Mouse (Mus musculus) ovary, postnatal 14 days (tissue): ENCODE data around the gene Ppp1r37.
A peak's percentile ranks its signal among the peaks of the same experiment; 100 is the strongest.

Experiments used
- DNase-seq: peaks from one replicate; pipeline ENCODE4 v3.0.0; 2022; ENCODE audit warnings: low spot score

The Ppp1r37 gene

DNA sequence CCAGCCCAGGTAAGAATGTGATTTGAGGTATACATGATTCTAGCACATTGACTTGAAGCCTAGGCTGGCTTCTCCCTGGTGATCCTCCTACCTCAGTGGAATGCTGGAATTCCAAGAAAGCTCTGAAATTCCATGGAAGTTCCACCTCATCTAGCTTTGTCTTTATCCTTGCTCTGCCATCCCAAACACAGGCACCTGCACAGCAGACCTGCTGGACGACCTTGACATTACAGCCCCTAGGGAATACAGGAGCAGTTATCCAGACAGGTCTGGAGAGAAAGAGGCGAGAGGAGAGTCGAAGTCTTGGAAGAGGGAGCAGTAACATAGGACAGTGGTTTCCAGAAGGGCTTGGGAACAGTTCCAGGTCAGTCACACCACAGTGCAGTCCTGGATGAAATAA lies 6.8 kb upstream of the Ppp1r37 start:
- DNase-seq: no peak

- no peak for DNase-seq
Measured at GRCm38 (mm10) chr7:19567426-19567825, 4.5 kb upstream of the Ppp1r37 start.

- no peak for DNase-seq
Measured at GRCm38 (mm10) chr7:19565803-19566202, 2.9 kb upstream of the Ppp1r37 start.

DNA sequence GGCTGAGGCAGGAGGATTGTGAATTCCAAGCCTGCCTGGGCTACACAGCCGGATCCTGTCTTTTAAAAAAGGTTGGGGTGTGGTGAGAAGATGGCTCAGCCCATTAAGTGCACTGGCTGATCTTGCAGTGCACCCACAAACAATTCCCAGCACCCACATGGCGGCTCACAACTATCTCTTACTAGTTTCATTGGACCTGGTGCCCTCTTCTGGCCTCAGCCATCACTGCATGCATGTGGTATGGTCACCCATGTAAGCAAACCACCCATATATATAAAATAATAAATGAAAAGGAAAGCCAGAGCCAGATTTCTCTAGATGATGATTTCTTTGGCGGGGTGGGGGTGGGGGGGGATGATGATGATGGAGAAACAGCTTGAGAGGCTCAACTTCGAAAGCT lies 1.6 kb upstream of the Ppp1r37 start:
- no peak for DNase-seq

DNA sequence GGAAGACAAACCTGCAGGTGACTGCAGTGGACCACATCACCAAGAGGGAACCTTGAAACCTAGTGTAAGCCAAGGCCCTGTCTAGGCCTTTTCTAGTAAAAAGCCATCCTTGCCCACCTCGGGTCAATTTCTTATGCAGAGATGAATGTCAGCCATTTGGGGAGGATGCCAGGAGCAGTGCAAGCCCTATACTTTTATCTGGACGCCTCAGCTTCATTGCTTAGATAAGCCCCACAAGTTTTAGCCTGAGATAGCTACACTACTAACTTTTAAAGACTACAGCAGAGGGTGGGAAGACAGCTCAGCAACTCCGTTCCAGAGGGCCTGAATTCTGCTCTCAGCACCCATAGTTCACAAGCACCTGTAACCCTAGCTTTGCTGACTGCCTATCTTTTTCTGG lies 1.0 kb upstream of the Ppp1r37 start:
- no peak for DNase-seq

DNA sequence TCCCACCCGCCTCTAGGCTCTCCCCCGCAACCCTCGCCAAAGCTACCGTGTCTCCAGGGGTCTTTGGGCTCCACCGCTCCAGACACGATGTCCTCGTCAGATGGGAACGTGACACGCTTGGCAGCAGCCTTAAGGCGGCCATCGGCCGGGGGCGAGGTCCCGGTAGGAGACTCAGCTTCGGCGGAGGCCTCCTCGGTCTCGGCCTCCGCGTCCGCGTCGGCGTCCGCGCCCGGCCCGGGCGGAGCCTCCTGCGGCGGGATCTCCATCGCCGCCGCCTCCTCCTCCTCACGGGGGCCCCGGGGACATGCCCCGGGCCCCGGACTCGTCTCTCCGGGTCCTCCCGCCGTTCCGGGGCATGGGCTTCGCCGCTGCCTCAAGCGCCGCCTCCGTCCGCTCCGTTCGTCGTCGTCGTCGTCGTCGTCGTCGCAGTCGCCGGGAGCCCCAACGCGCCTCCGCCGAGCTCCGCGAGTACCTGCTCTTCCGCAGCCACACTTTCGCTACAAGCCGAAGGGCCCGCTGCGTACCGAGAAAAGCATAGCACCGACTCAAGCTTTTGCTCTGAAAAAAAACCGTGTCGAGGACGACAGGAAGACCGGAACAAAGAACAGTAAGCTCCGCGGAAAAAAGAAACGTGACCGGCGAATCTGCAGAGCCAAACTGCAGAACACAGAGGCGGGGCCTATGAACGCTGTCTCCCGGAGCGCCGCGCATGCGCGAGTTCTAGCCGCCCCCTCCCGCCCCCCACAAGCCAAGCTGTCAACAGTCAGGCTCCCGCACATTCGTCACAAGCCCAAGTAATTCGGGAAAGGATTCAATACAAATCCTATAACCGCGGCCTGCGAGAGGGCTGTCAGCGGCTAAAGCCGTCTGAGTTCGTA lies 872 bp downstream of the Ppp1r37 start:
- DNase-seq: peak; percentile 87

- DNase-seq: no peak
Measured at GRCm38 (mm10) chr7:19561431-19561764, 1.5 kb downstream of the Ppp1r37 start.

DNA sequence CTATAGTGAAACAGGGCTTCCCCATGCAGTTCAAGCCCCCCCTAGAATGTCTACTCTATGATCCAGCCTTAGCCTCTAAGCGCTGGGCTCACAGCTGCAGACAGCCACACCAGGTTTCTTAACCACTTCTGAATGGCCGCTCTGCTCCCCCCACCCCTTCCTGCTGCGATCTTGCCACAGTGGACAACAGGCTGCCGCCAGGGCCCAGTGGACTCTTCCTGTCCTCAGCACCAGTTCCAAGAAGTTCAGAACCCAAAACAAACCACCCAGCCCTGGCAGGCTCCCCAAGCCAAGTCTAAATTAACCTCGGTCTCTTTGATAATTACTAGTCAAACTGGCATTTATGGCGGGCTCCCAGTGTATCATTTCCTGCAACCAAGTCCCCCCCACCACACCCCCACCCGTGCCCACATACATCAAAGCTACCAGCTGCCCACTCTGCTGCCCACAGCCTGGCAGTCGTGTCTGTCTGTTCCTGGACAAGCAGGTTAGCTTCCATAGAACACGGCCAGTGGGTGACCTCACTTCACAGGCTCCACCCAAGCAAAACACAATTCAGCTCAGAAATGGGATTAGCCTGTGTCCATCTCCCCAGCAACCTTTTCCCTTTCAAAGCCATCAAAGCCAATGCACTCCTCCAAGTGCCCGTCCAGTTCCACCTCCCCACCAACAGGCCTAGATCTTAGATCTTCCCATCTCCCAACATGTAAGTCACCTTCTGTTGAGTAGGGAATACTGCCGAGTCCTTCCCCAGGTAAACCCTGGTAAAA lies 2.2 kb downstream of the Ppp1r37 start:
- DNase-seq: no peak

DNA sequence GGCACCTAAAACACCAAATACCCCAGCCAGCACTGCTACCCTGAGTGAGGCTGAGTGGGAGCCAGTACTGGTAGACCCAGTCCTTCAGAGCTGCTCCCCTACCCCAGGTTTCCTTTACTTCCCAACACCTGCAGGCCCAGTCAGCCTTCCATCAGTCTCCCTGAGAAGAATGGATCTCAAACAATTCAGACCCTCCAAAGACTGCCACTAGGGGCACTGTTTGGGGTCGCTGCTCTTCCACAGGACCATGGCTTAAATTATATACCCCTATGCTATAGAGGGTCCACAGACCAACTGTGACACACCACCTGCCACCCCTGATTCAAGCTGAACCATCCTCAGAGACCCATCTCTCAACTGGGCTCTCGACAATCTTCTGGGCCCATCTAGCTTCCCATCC lies 3.9 kb downstream of the Ppp1r37 start:
- DNase-seq: no peak

GRCm38 (mm10) chr7:19557982-19558900 lies 4.6 kb downstream of the Ppp1r37 start:
- no peak for DNase-seq

DNA sequence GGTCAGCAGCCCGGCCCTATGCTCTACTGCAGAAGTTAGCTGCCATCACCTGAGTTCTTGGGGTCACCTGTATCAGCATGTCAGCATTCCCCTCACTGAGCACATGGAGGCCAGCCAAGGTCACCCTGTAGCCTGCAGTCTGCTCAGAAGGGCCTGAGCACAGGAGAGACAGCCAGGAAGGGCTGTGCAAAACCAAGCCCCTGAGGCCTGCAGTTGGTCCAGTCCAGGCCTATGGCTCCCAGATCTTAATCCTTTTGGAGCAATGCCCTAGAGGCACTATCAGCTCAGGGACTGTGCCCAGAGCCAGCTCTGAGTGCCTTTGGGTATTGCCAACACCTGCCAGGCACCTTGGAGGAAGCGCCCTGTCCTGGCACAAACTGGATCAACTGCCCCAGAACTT lies 5.8 kb downstream of the Ppp1r37 start:
- no peak for DNase-seq

- no peak for DNase-seq
Measured at GRCm38 (mm10) chr7:19554168-19554567, 8.7 kb downstream of the Ppp1r37 start.

- DNase-seq: no peak
Measured at GRCm38 (mm10) chr7:19552443-19552842, 10.4 kb downstream of the Ppp1r37 start.

GRCm38 (mm10) chr7:19551634-19552033 lies 11.2 kb downstream of the Ppp1r37 start:
- DNase-seq: no peak

DNA sequence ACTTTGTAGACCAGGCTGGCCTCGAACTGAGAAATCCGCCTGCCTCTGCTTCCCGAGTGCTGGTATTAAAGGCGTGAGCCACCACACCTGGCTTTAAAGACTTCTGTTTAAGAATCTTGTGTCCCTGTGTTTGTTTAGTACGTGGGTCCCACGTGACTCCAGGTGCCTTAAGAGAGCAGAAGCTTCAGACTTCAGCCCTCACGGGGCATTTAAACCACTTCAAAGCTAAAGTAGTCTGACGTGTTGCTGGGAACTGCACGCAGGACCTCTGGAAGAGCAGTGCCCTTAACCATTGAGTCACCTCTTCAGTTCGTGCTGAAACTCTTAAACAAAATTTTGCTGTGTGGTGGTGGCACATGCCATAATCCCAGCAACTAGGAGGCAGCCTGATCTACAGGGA lies 13.5 kb downstream of the Ppp1r37 start:
- DNase-seq: no peak

DNA sequence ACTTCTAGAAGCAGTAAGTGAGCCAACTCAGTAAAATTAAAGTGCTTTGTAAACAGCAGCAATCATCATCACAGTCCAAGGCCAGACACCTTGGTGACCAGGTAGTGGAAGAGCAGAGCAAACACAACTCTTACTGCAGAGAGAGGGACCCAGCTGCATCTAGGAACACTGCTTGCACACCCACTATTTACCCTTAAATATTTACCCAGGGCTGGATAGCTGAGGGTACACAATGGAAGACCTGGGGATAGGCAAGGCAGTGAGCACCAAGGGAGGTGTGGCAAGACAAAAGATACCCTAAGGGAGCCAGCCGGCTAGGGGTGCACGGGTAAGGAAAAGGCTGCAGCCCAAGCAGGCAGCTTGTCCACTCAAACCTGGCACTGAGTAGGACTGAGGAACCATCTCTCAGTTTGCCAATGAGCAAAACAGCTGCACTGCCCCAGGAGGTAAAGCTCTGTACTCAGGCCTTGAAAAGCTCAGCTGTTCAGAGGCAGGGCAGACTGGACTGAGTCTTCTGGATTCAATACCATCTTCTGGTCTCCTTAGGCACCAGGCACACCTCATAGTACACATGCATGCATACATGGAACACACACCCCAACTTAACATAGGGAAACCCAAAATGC lies 15.4 kb downstream of the Ppp1r37 start:
- no peak for DNase-seq

DNA sequence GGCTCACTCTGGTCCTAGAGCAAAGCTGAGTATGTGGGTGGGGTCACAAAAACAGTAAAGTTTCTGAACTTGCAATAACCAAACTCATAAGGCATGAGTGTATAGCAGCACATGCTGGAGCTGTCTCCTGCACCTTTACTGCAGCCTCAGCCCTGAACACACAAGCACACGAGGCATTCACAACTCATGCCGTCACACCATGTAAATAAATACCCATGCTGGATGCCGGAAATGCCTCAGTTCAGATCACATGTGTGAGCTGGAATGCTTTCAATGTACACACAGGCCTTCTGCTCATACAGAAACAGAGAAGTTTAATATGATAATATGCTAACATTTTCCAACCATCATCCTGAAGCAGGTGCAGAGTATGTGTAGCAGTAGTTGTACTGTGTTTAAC lies 16.9 kb downstream of the Ppp1r37 start:
- no peak for DNase-seq

GRCm38 (mm10) chr7:19543584-19543983 lies 19.3 kb downstream of the Ppp1r37 start:
- DNase-seq: no peak

DNA sequence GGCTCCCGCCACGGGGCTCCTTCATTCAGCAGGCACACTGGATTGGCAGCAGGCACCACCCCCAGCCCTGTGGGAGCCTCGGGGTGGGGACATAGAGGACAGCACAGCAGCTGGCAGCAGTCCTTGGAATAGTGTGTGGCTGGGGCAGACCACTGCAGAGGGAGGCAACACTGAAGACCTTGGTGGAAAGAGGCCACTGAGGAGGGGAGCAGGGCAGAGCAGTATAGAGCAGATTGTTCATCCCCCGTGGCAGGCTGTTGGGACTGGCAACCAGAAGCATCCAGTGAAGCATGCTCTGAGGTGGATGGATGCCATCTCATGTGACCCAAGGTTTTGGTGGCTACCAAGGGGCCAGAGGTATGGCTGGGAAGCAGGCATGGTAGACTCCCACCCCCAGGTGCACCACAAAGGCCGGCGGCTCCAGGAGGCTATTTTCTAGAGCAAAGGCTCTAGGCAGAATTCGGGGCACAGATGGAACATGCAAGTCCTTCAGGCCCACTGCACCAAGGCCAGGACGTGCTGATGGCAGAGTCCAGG lies 20.7 kb downstream of the Ppp1r37 start:
- DNase-seq: no peak

DNA sequence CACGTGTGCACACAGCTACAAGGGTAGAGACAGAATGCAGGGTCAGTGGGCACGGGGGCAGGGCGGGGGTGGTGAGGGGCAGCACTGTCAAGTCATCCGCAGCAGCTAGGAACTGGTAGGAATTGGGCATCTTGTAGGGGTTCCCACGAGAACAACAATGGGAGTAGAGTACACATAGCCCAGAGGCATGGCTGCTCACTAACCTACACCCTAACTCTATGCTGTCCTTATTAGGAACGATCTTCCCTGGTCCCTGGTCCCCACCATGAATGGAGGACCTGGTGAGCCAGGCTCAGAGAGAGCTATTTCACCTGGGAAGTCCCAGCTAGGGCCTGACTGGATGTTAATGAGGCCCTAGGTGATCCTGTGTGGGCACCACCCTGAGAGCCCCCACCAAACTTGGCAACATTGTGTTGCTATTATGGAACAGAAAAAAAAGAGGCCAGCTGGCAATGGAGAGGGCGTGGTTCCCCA lies 21.2 kb downstream of the Ppp1r37 start:
- DNase-seq: no peak

- DNase-seq: no peak
Measured at GRCm38 (mm10) chr7:19540771-19541566, 21.9 kb downstream of the Ppp1r37 start.
